Mouse (Mus musculus): ENCODE measurements at regions not wholly inside any gene's neighbourhood (a gene's known extent, or its start where the extent isn't known, plus 50 kb on each side); places are given as distances from the start of the nearest gene placed in this dataset.

DNA sequence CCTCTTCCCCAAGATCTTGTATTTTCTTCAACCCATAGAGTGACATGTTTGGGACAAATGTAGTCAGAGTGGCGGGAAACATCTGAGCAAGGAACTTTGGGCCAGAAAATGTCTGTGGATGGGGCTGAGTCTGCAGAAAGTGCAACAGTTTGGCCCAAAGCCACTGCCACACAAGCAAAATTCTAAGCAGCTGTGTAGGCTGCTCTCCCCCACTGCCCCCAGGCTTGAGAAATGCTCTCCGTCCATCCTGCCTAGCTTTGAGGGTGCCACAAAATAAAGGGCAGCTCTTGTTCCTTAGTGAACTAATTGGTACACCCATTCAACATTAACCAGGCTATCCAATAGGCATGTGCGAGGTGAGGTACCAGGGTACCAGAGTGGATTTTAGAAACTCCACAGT, 205.2 kb upstream of the Kbtbd8 start:
- ATAC-seq (replicated peaks; ENCODE audit: low FRiP score) (no peak), DNase-seq (ENCODE audit: low spot score) (no peak)
- H3K9ac ChIP-seq (ENCODE audit: low read depth, low read length) = no peak overlapping the region
- H3K4me3 ChIP-seq (ENCODE audit: low read depth, low read length) = no peak overlapping the region
- no peaks in the 10 kb centered on the region for H3K27me3 ChIP-seq (replicated peaks; ENCODE audit: control insufficient read depth, insufficient read depth, low read length)
- H3K4me1 ChIP-seq (replicated peaks; ENCODE audit: control insufficient read depth, insufficient read depth, low read length) = no peaks in the 10 kb centered on the region
- 79% methylated on average over 3 of the region's 3 CpGs for WGBS
- no peaks in the 10 kb centered on the region for H3K36me3 ChIP-seq (ENCODE audit: control insufficient read depth, insufficient read depth, low read length)
- no peak overlapping the region for H3K27ac ChIP-seq (ENCODE audit: low read depth, low read length)
- no peaks in the 10 kb centered on the region for H3K9me3 ChIP-seq (ENCODE audit: control insufficient read depth, low read length)
- H3K4me2 ChIP-seq = no peak overlapping the region

DNA sequence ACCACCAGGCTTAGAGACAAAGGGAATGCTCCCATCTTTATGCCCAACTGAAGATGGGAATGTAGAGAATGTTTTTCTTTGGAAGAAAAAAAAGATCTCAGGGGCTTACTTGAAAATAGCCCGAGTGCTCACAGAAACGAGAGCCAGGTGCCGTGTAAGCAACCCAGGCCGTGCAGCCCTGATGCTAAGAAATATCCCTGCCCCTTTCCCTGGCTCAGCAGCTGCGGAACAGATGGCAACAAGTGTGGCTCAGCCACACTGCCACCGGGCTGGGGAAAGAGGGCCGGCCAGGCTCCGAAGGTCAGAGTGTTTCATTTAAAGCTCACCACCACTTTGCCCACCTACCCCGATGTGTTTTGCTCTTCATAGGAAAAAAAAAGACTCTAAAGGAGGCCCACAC, 205.7 kb upstream of the Kbtbd8 start:
- Histone ChIP-seq H3K9me3 (ENCODE audit: control insufficient read depth, low read length) (no peaks in the 10 kb centered on the region), H3K4me2 (no peak overlapping the region), H3K36me3 (ENCODE audit: control insufficient read depth, insufficient read depth, low read length) (no peaks in the 10 kb centered on the region), H3K4me1 (replicated peaks; ENCODE audit: control insufficient read depth, insufficient read depth, low read length) (no peaks in the 10 kb centered on the region), H3K4me3 (ENCODE audit: low read depth, low read length) (no peak overlapping the region), H3K27me3 (replicated peaks; ENCODE audit: control insufficient read depth, insufficient read depth, low read length) (no peaks in the 10 kb centered on the region), H3K9ac (ENCODE audit: low read depth, low read length) (no peak overlapping the region), H3K27ac (ENCODE audit: low read depth, low read length) (no peak overlapping the region)
- 70% methylated on average over 9 of the region's 9 CpGs for WGBS
- DNase-seq (ENCODE audit: low spot score) (no peak), ATAC-seq (replicated peaks; ENCODE audit: low FRiP score) (no peak)

DNA sequence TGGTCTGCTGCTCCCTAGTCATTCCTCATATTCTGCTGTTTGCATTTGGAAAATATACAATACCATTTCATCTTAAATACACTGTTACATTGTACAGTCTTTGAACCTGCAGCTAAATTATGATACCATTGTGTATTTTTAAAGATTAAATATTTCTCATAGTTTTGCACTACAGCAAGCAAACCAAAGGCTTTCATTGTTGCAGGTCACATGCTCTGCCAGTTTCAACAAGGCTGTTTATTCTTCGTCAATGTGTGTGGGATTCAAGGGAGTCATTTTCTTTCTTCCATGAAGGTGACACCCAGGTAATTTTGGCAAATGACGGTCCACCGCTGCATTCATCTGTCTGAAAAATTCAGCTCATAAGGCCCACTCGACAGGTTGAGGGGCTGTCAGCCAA, 200.9 kb upstream of the Lrig1 start:
- Histone ChIP-seq H3K27me3 (replicated peaks; ENCODE audit: control insufficient read depth, insufficient read depth, low read length) (no peaks in the 10 kb centered on the region), H3K4me2 (no peak overlapping the region), H3K9ac (ENCODE audit: low read depth, low read length) (no peak overlapping the region), H3K4me3 (ENCODE audit: low read depth, low read length) (no peak overlapping the region), H3K27ac (ENCODE audit: low read depth, low read length) (no peak overlapping the region), H3K4me1 (replicated peaks; ENCODE audit: control insufficient read depth, insufficient read depth, low read length) (no peaks in the 10 kb centered on the region), H3K36me3 (ENCODE audit: control insufficient read depth, insufficient read depth, low read length) (no peaks in the 10 kb centered on the region), H3K9me3 (ENCODE audit: control insufficient read depth, low read length) (no peaks in the 10 kb centered on the region)
- DNase-seq (ENCODE audit: low spot score) = no peak
- no peak for ATAC-seq (replicated peaks; ENCODE audit: low FRiP score)
- 79% methylated on average over 4 of the region's 4 CpGs for WGBS

DNA sequence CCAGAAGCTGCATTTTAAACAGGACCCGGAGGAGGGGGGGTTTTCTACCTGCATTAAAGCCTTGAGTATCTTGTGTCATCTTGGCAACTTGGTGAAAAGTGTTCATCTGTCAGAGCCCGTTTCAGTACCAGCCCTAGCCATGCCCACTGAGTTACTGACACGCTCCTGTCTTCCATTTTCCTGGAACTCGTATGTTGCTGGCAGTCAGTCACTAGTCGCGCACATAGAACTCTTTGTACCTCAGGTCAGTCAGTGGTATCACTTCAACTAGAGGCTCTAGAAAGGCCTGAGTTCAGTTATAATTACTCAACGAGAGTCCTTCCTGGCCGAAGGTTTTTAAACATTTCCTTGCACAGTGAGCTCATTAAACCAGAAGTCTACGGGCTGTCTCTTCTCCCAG, 198.9 kb upstream of the Lrig1 start:
- no peaks in the 10 kb centered on the region for H3K36me3 ChIP-seq (ENCODE audit: control insufficient read depth, insufficient read depth, low read length)
- ATAC-seq (replicated peaks; ENCODE audit: low FRiP score) (no peak), DNase-seq (ENCODE audit: low spot score) (no peak)
- no peak overlapping the region for H3K4me2 ChIP-seq
- H3K4me1 ChIP-seq (replicated peaks; ENCODE audit: control insufficient read depth, insufficient read depth, low read length) = no peaks in the 10 kb centered on the region
- 86% methylated on average over 9 of the region's 9 CpGs for WGBS
- no peak overlapping the region for H3K4me3 ChIP-seq (ENCODE audit: low read depth, low read length)
- H3K27me3 ChIP-seq (replicated peaks; ENCODE audit: control insufficient read depth, insufficient read depth, low read length) = no peaks in the 10 kb centered on the region
- H3K27ac ChIP-seq (ENCODE audit: low read depth, low read length) = no peak overlapping the region
- no peaks in the 10 kb centered on the region for H3K9me3 ChIP-seq (ENCODE audit: control insufficient read depth, low read length)
- H3K9ac ChIP-seq (ENCODE audit: low read depth, low read length) = no peak overlapping the region

DNA sequence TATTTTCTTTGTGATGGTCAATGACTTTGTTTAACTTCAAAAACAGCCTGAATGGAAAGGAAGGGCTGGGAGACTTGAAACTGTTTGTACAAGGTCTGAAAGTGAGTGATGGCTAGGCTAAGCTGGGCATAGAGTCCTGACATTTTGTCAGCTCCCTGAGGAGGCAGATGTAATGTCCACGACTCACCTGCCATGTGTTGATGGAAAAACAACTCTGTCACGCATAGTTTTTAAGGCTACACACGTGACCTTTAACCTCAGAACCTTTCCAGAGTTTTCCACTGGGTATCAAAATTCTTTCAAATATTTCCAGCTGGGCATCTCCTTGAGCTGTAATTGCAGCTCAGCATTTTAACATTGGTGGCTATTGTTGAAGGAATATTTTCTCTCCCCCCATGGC, 190.2 kb upstream of the Lrig1 start:
- Histone ChIP-seq H3K4me1 (replicated peaks; ENCODE audit: control insufficient read depth, insufficient read depth, low read length) (no peaks in the 10 kb centered on the region), H3K27me3 (replicated peaks; ENCODE audit: control insufficient read depth, insufficient read depth, low read length) (no peaks in the 10 kb centered on the region), H3K9me3 (ENCODE audit: control insufficient read depth, low read length) (no peaks in the 10 kb centered on the region), H3K27ac (ENCODE audit: low read depth, low read length) (no peak overlapping the region), H3K4me2 (no peak overlapping the region), H3K4me3 (ENCODE audit: low read depth, low read length) (no peak overlapping the region), H3K9ac (ENCODE audit: low read depth, low read length) (no peak overlapping the region), H3K36me3 (ENCODE audit: control insufficient read depth, insufficient read depth, low read length) (no peaks in the 10 kb centered on the region)
- WGBS = 60% methylated on average over 3 of the region's 3 CpGs
- DNase-seq (ENCODE audit: low spot score) (no peak), ATAC-seq (replicated peaks; ENCODE audit: low FRiP score) (no peak)

DNA sequence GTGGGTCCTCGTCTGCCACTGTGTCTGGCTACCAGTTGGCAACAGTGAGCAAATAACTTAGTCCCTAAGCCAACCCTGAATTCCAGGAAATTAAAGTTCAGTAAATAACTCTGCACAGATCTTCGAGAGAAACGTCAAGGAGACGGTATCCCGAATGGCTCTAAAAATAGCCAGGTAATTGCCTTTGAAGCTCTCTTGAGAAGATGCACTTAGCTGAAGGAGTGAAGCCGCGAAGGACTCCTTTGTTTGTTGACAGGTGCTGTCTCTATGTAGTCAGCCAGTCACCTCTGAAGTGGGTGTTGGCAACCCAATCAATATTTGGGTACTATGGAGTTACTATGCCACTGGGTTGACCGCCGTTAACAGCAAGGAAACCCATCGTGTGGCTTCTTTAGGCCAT, 189.3 kb upstream of the Lrig1 start:
- DNase-seq (ENCODE audit: low spot score) (no peak), ATAC-seq (replicated peaks; ENCODE audit: low FRiP score) (no peak)
- WGBS = 77% methylated on average over 10 of the region's 10 CpGs
- Histone ChIP-seq H3K9ac (ENCODE audit: low read depth, low read length) (no peak overlapping the region), H3K27me3 (replicated peaks; ENCODE audit: control insufficient read depth, insufficient read depth, low read length) (no peaks in the 10 kb centered on the region), H3K4me3 (ENCODE audit: low read depth, low read length) (no peak overlapping the region), H3K36me3 (ENCODE audit: control insufficient read depth, insufficient read depth, low read length) (no peaks in the 10 kb centered on the region), H3K4me2 (no peak overlapping the region), H3K27ac (ENCODE audit: low read depth, low read length) (no peak overlapping the region), H3K9me3 (ENCODE audit: control insufficient read depth, low read length) (no peaks in the 10 kb centered on the region), H3K4me1 (replicated peaks; ENCODE audit: control insufficient read depth, insufficient read depth, low read length) (no peaks in the 10 kb centered on the region)

DNA sequence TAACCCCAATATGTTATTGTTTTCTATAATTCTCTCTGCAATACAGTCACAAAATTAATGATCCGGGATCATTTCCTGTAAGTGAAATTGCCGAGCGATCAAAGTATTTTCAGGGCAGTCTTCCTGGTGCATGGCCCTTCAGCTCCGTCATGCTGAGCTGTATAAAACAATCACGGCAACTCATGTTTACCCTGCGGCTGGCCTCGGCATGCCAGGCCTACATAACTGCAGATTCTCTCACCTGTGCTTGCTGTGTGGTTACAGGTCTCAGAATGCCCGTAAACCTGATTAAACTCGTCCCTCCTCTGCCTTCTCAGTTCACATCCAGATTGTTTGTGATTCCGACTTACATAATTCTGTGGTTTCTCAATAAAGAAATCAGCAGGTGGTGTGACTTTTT, 181.2 kb upstream of the Lrig1 start:
- no peak overlapping the region for H3K4me2 ChIP-seq
- no peaks in the 10 kb centered on the region for H3K36me3 ChIP-seq (ENCODE audit: control insufficient read depth, insufficient read depth, low read length)
- DNase-seq (ENCODE audit: low spot score) = no peak
- H3K27me3 ChIP-seq (replicated peaks; ENCODE audit: control insufficient read depth, insufficient read depth, low read length) = no peaks in the 10 kb centered on the region
- H3K4me1 ChIP-seq (replicated peaks; ENCODE audit: control insufficient read depth, insufficient read depth, low read length) = no peaks in the 10 kb centered on the region
- no peak overlapping the region for H3K27ac ChIP-seq (ENCODE audit: low read depth, low read length)
- no peaks in the 10 kb centered on the region for H3K9me3 ChIP-seq (ENCODE audit: control insufficient read depth, low read length)
- ATAC-seq (replicated peaks; ENCODE audit: low FRiP score) = no peak
- no peak overlapping the region for H3K4me3 ChIP-seq (ENCODE audit: low read depth, low read length)
- 83% methylated on average over 10 of the region's 10 CpGs for WGBS
- H3K9ac ChIP-seq (ENCODE audit: low read depth, low read length) = no peak overlapping the region

DNA sequence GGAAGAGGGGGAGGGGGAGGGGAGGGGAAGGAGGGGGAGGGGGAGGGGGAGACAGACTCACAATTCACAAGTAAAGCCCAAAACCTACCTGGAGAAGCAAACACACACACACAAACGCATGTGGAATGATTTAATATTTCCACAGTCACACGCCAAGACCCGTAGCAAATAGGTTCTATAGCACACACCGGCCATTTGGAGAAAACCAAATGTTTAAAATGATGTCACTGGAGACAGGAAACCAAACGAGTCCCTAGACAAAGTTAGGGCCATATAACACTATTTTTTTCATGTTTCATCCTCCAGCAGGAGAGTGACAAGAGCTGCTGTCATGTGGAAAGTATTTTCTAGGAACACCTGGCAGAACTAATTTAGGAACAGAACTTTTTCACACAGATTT, 175.9 kb upstream of the Lrig1 start:
- no peak overlapping the region for H3K27ac ChIP-seq (ENCODE audit: low read depth, low read length)
- ATAC-seq (replicated peaks; ENCODE audit: low FRiP score) = no peak
- no peaks in the 10 kb centered on the region for H3K36me3 ChIP-seq (ENCODE audit: control insufficient read depth, insufficient read depth, low read length)
- no peaks in the 10 kb centered on the region for H3K27me3 ChIP-seq (replicated peaks; ENCODE audit: control insufficient read depth, insufficient read depth, low read length)
- no peak overlapping the region for H3K9ac ChIP-seq (ENCODE audit: low read depth, low read length)
- 73% methylated on average over 5 of the region's 5 CpGs for WGBS
- no peaks in the 10 kb centered on the region for H3K4me1 ChIP-seq (replicated peaks; ENCODE audit: control insufficient read depth, insufficient read depth, low read length)
- H3K9me3 ChIP-seq (ENCODE audit: control insufficient read depth, low read length) = no peaks in the 10 kb centered on the region
- no peak overlapping the region for H3K4me2 ChIP-seq
- no peak for DNase-seq (ENCODE audit: low spot score)
- no peak overlapping the region for H3K4me3 ChIP-seq (ENCODE audit: low read depth, low read length)

DNA sequence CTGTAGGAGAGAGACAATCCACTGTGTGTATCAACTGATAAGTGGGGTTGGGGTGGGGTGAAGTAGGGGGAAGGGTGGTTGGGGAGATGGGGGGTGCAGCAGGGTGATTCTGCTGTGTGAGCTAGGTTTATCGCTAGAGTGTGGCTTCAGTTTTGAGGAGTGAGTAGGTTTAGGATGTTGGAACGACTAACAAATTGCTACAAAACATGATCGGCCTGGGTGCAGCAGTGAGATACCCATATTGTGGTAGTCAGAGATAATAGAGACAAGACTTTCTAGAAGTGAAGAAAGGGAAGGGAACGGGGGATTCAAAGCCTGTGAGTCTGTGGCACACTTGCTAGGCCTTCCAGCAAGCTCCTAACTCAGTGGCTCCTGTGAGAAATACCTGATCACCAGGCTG, 175.1 kb upstream of the Lrig1 start:
- H3K4me1 ChIP-seq (replicated peaks; ENCODE audit: control insufficient read depth, insufficient read depth, low read length) = no peaks in the 10 kb centered on the region
- no peak for ATAC-seq (replicated peaks; ENCODE audit: low FRiP score)
- H3K27ac ChIP-seq (ENCODE audit: low read depth, low read length) = no peak overlapping the region
- H3K4me3 ChIP-seq (ENCODE audit: low read depth, low read length) = no peak overlapping the region
- 73% methylated on average over 4 of the region's 4 CpGs for WGBS
- no peak overlapping the region for H3K4me2 ChIP-seq
- no peaks in the 10 kb centered on the region for H3K36me3 ChIP-seq (ENCODE audit: control insufficient read depth, insufficient read depth, low read length)
- no peaks in the 10 kb centered on the region for H3K27me3 ChIP-seq (replicated peaks; ENCODE audit: control insufficient read depth, insufficient read depth, low read length)
- DNase-seq (ENCODE audit: low spot score) = no peak
- H3K9me3 ChIP-seq (ENCODE audit: control insufficient read depth, low read length) = no peaks in the 10 kb centered on the region
- H3K9ac ChIP-seq (ENCODE audit: low read depth, low read length) = no peak overlapping the region

All from liver, embryonic 11.5 days (tissue).